Mouse (Mus musculus): Measurements from ENCODE around the gene Uba7. TPM values are rescaled to one million over a fixed set of nuclear protein-coding genes. Genes with fewer than 3 reads are reported as not detected.

The Uba7 gene
- 48.0 and 51.1 TPM in 2 replicates for polyA plus RNA-seq (2014; fragmentation: Nextera tagmentation; extraction: Ambion mirVana)

DNA sequence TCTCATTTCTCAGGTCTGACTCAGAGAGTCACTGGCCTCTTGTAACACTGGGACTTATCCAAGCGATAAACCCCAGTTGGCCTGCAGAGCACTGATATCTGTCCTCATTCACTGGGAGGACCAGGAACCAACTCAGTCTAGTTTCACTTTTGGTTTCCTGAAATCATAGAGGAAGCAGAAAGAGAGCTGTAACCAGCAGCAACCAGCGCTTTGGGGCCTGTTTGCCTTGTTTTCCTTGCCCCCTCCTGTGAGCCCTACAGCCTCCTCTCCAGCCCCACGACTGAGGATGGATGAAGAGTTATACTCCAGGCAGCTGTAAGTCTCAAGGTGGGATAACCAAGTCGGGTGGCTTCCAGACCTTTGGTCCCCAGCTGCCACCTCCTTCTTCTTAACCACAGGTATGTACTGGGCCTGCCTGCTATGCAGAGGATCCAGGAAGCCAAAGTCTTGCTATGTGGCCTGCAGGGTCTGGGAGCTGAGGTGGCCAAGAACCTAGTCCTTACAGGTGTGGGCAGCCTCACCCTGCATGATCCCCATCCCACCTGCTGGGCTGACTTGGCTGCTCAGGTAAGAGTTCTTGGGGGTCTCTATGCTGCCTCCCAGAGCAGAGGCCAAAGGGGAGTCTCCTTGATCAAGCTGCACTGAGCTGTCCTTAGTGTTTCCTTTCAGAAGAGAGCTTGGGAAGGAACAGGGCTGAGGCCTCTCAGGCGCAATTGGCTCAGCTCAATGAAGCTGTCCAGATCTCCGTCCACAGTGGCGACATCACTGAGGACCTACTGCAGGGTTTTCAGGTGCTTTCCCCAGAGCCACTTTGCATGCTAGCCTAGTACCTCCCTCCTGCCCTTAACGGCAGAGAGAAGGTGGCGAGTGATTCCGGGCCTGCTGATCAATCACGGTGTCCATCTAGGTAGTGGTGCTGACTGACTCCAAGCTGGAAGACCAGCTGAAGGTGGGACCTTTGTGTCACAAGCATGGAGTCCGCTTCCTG lies at the start of gene Uba7:
Gene Uba7, plus strand, starts transcription at position 107 of the 988 bp plus-strand sequence.
- H3K27ac ChIP-seq (ENCODE audit: low read depth), result peak within 1 kb of the TSS; percentile 54
- no peaks in the 10 kb centered on the region for H3K9me3 ChIP-seq (ENCODE audit: control insufficient read depth, low read length)
- 0 out of 2 replicates have a peak within 1 kb of the TSS, but pooled peaks have one; percentile 5 for H3K9ac ChIP-seq (ENCODE audit: low read length)
- H3K27me3 ChIP-seq (replicated peaks; ENCODE audit: control insufficient read depth, insufficient read depth, low read length), result no peaks in the 10 kb centered on the region
- 63% methylated on average over 12 of the region's 12 CpGs for WGBS
- H3K4me2 ChIP-seq (ENCODE audit: low read length), result peak within 1 kb of the TSS; percentile 34
- no peak; the same call in 1 of the 2 replicates for ATAC-seq (replicated peaks; ENCODE audit: low FRiP score, low TSS enrichment, low read depth)
- H3K4me1 ChIP-seq (replicated peaks; ENCODE audit: control insufficient read depth, insufficient read depth, low read length), result peaks cover 12% of the 10 kb centered on the region
- DNase-seq (ENCODE audit: low spot score), result peak; percentile 62
- H3K4me3 ChIP-seq (ENCODE audit: low read depth, low read length), result 0 out of 2 replicates have a peak within 1 kb of the TSS, but pooled peaks have one; percentile 6
- peaks cover 13% of the 10 kb centered on the region for H3K36me3 ChIP-seq (ENCODE audit: control insufficient read depth, insufficient read depth, low read length)

GRCm38 (mm10) chr9:107926920-107927420 lies 48.3 kb upstream of the Uba7 start:
- Histone ChIP-seq H3K27me3 (replicated peaks; ENCODE audit: control insufficient read depth, insufficient read depth, low read length) (no peaks in the 10 kb centered on the region), H3K9me3 (ENCODE audit: control insufficient read depth, low read length) (no peaks in the 10 kb centered on the region), H3K27ac (ENCODE audit: low read depth) (no peak overlapping the region), H3K4me1 (replicated peaks; ENCODE audit: control insufficient read depth, insufficient read depth, low read length) (peaks cover 9% of the 10 kb centered on the region), H3K9ac (ENCODE audit: low read length) (no peak overlapping the region), H3K36me3 (ENCODE audit: control insufficient read depth, insufficient read depth, low read length) (no peaks in the 10 kb centered on the region), H3K4me3 (ENCODE audit: low read depth, low read length) (no peak overlapping the region), H3K4me2 (ENCODE audit: low read length) (no peak overlapping the region)
- 43% methylated on average over 9 of the region's 9 CpGs for WGBS
- ATAC-seq (replicated peaks; ENCODE audit: low FRiP score, low TSS enrichment, low read depth) (no peak), DNase-seq (ENCODE audit: low spot score) (no peak)

GRCm38 (mm10) chr9:107927749-107928148 lies 47.6 kb upstream of the Uba7 start:
- Histone ChIP-seq H3K36me3 (ENCODE audit: control insufficient read depth, insufficient read depth, low read length) (no peaks in the 10 kb centered on the region), H3K4me1 (replicated peaks; ENCODE audit: control insufficient read depth, insufficient read depth, low read length) (peaks cover 10% of the 10 kb centered on the region), H3K4me3 (ENCODE audit: low read depth, low read length) (no peak overlapping the region), H3K27me3 (replicated peaks; ENCODE audit: control insufficient read depth, insufficient read depth, low read length) (no peaks in the 10 kb centered on the region), H3K9me3 (ENCODE audit: control insufficient read depth, low read length) (no peaks in the 10 kb centered on the region), H3K4me2 (ENCODE audit: low read length) (no peak overlapping the region), H3K27ac (ENCODE audit: low read depth) (no peak overlapping the region), H3K9ac (ENCODE audit: low read length) (no peak overlapping the region)
- WGBS, result 52% methylated on average over 5 of the region's 5 CpGs
- no peak for DNase-seq (ENCODE audit: low spot score)
- ATAC-seq (replicated peaks; ENCODE audit: low FRiP score, low TSS enrichment, low read depth), result no peak

DNA sequence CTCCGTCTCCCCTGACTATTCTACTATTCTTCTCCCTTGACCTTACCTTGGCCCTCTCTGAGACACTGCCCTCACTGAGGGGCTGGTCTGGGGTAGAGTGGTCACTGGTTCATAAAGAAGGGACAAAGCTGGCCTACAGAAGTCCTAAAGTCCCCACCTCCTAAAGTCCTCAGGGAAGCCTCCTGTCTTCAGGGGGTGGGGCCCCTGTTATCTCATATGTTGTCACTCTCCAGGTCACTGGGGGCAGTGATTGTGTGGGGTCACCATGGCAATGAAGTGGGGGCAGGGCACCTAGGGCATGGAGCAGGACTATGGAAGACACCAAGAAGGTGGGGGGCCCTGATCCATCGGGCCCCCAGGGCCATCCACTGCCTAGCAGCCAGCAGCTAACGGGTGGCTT lies 47.1 kb upstream of the Uba7 start, which contains the start of gene Actl11:
Gene Actl11, plus strand, starts transcription at position 301 of the 400 bp plus-strand sequence.
- 83% methylated on average over 3 of the region's 3 CpGs for WGBS

GRCm38 (mm10) chr9:107932221-107932620 lies 43.1 kb upstream of the Uba7 start:
- Histone ChIP-seq H3K36me3 (ENCODE audit: control insufficient read depth, insufficient read depth, low read length) (no peaks in the 10 kb centered on the region), H3K4me3 (ENCODE audit: low read depth, low read length) (no peak overlapping the region), H3K4me2 (ENCODE audit: low read length) (no peak overlapping the region), H3K4me1 (replicated peaks; ENCODE audit: control insufficient read depth, insufficient read depth, low read length) (peaks cover 23% of the 10 kb centered on the region), H3K9me3 (ENCODE audit: control insufficient read depth, low read length) (no peaks in the 10 kb centered on the region), H3K27ac (ENCODE audit: low read depth) (no peak overlapping the region), H3K27me3 (replicated peaks; ENCODE audit: control insufficient read depth, insufficient read depth, low read length) (peaks cover 17% of the 10 kb centered on the region), H3K9ac (ENCODE audit: low read length) (no peak overlapping the region)
- DNase-seq (ENCODE audit: low spot score), result no peak
- 60% methylated on average over 4 of the region's 4 CpGs for WGBS
- no peak for ATAC-seq (replicated peaks; ENCODE audit: low FRiP score, low TSS enrichment, low read depth)

More for the DNA sequence above, 47.1 kb upstream of the Uba7 start, which contains the start of gene Actl11:
- H3K9me3 ChIP-seq (ENCODE audit: control insufficient read depth, low read length), result no peaks in the 10 kb centered on the region
- peaks cover 10% of the 10 kb centered on the region for H3K4me1 ChIP-seq (replicated peaks; ENCODE audit: control insufficient read depth, insufficient read depth, low read length)
- no peak for DNase-seq (ENCODE audit: low spot score)
- no peak within 1 kb of the TSS for H3K4me2 ChIP-seq (ENCODE audit: low read length)
- H3K36me3 ChIP-seq (ENCODE audit: control insufficient read depth, insufficient read depth, low read length), result no peaks in the 10 kb centered on the region
- H3K27me3 ChIP-seq (replicated peaks; ENCODE audit: control insufficient read depth, insufficient read depth, low read length), result no peaks in the 10 kb centered on the region
- no peak for ATAC-seq (replicated peaks; ENCODE audit: low FRiP score, low TSS enrichment, low read depth)
- no peak within 1 kb of the TSS for H3K4me3 ChIP-seq (ENCODE audit: low read depth, low read length)
- H3K9ac ChIP-seq (ENCODE audit: low read length), result no peak within 1 kb of the TSS
- no peak within 1 kb of the TSS for H3K27ac ChIP-seq (ENCODE audit: low read depth)

- WGBS, result 88% methylated on average over 11 of the region's 11 CpGs
- DNase-seq (ENCODE audit: low spot score) (no peak), ATAC-seq (replicated peaks; ENCODE audit: low FRiP score, low TSS enrichment, low read depth) (no peak)
- H3K27ac ChIP-seq (ENCODE audit: low read depth), result no peak overlapping the region
- peaks cover 17% of the 10 kb centered on the region for H3K4me1 ChIP-seq (replicated peaks; ENCODE audit: control insufficient read depth, insufficient read depth, low read length)
- no peak overlapping the region for H3K4me3 ChIP-seq (ENCODE audit: low read depth, low read length)
- H3K27me3 ChIP-seq (replicated peaks; ENCODE audit: control insufficient read depth, insufficient read depth, low read length), result peaks cover 17% of the 10 kb centered on the region
- no peaks in the 10 kb centered on the region for H3K9me3 ChIP-seq (ENCODE audit: control insufficient read depth, low read length)
- H3K4me2 ChIP-seq (ENCODE audit: low read length), result no peak overlapping the region
- H3K9ac ChIP-seq (ENCODE audit: low read length), result no peak overlapping the region
- H3K36me3 ChIP-seq (ENCODE audit: control insufficient read depth, insufficient read depth, low read length), result no peaks in the 10 kb centered on the region
Measured at GRCm38 (mm10) chr9:107934146-107934545, 41.2 kb upstream of the Uba7 start.

GRCm38 (mm10) chr9:107935374-107935773 lies 39.9 kb upstream of the Uba7 start, which contains the start of gene Camkv:
Camkv (plus strand) TSS chr9:107935674.
- Histone ChIP-seq H3K27me3 (replicated peaks; ENCODE audit: control insufficient read depth, insufficient read depth, low read length) (peaks cover 17% of the 10 kb centered on the region), H3K4me1 (replicated peaks; ENCODE audit: control insufficient read depth, insufficient read depth, low read length) (peaks cover 17% of the 10 kb centered on the region), H3K36me3 (ENCODE audit: control insufficient read depth, insufficient read depth, low read length) (no peaks in the 10 kb centered on the region), H3K9ac (ENCODE audit: low read length) (peak within 1 kb of the TSS; percentile 39), H3K27ac (ENCODE audit: low read depth) (no peak within 1 kb of the TSS), H3K9me3 (ENCODE audit: control insufficient read depth, low read length) (no peaks in the 10 kb centered on the region), H3K4me2 (ENCODE audit: low read length) (peak within 1 kb of the TSS; percentile 86), H3K4me3 (ENCODE audit: low read depth, low read length) (peak within 1 kb of the TSS; percentile 44)
- DNase-seq (ENCODE audit: low spot score) (no peak), ATAC-seq (replicated peaks; ENCODE audit: low FRiP score, low TSS enrichment, low read depth) (no peak)
- WGBS, result 17% methylated on average over 3 of the region's 3 CpGs

GRCm38 (mm10) chr9:107935790-107936214 lies 39.5 kb upstream of the Uba7 start:
- Histone ChIP-seq H3K4me3 (ENCODE audit: low read depth, low read length) (peak overlapping the region; percentile 44), H3K4me1 (replicated peaks; ENCODE audit: control insufficient read depth, insufficient read depth, low read length) (peaks cover 17% of the 10 kb centered on the region), H3K27ac (ENCODE audit: low read depth) (no peak overlapping the region), H3K36me3 (ENCODE audit: control insufficient read depth, insufficient read depth, low read length) (no peaks in the 10 kb centered on the region), H3K9ac (ENCODE audit: low read length) (peak overlapping the region; percentile 39), H3K9me3 (ENCODE audit: control insufficient read depth, low read length) (no peaks in the 10 kb centered on the region), H3K4me2 (ENCODE audit: low read length) (peak overlapping the region; percentile 86), H3K27me3 (replicated peaks; ENCODE audit: control insufficient read depth, insufficient read depth, low read length) (peaks cover 17% of the 10 kb centered on the region)
- ATAC-seq (replicated peaks; ENCODE audit: low FRiP score, low TSS enrichment, low read depth) (peak; percentile 23; the same call in 1 of the 2 replicates), DNase-seq (ENCODE audit: low spot score) (peak; percentile 74)
- WGBS, result 1% methylated on average over 41 of the region's 41 CpGs

All from intestine, embryonic 14.5 days (tissue).